Mouse (Mus musculus) hindbrain, embryonic 11.5 days (tissue): Measurements from ENCODE around the gene Srsf3. TPM values are rescaled to one million over a fixed set of nuclear protein-coding genes. Genes with fewer than 3 reads are reported as not detected.

Source experiments
- ATAC-seq: fragments of 200-750 bp; cut with Nextera tagmentation; 2 replicates; pipeline ENCODE4 v1.8.0; 2017; ENCODE audit warnings: mild to moderate bottlenecking, moderate TSS enrichment, moderate library complexity; ENCODE audit not compliant: low FRiP score
- DNase-seq: peaks from one replicate; pipeline ENCODE4 v3.0.0-alpha.2; 2015; ENCODE audit warnings: low spot score
- H3K27ac ChIP-seq: fragments of 300-500 bp; sonication (generic); 2 replicates; pipeline ENCODE4 v1.5.1; 2014; ENCODE audit warnings: mild to moderate bottlenecking, low read depth, low read length
- H3K27me3 ChIP-seq: fragments of 300-500 bp; sonication (generic); 2 replicates; pipeline ENCODE4 v1.6.1; 2014; ENCODE audit warnings: mild to moderate bottlenecking, low read length, moderate library complexity, mixed read lengths; ENCODE audit not compliant: control insufficient read depth, insufficient read depth
- H3K36me3 ChIP-seq: fragments of 300-500 bp; sonication (generic); 2 replicates; pipeline ENCODE4 v1.6.1; 2014; ENCODE audit warnings: mild to moderate bottlenecking, low read length, moderate library complexity, mixed read lengths; ENCODE audit not compliant: control insufficient read depth, insufficient read depth
- H3K4me1 ChIP-seq: fragments of 300-500 bp; sonication (generic); replicated peaks from 2 replicates; pipeline ENCODE4 v1.6.1; 2014; ENCODE audit warnings: low read length, mixed read lengths; ENCODE audit not compliant: control insufficient read depth, insufficient read depth
- H3K4me2 ChIP-seq: fragments of 300-500 bp; sonication (generic); replicated peaks from 2 replicates; pipeline ENCODE4 v1.6.1; 2014; ENCODE audit warnings: mild to moderate bottlenecking, low read depth, low read length
- H3K4me3 ChIP-seq: fragments of 300-500 bp; sonication (generic); 2 replicates; pipeline ENCODE4 v1.5.1; 2014; ENCODE audit warnings: low read depth, low read length
- H3K9ac ChIP-seq: fragments of 300-500 bp; sonication (generic); 2 replicates; pipeline ENCODE4 v1.6.1; 2014; ENCODE audit warnings: low read depth, low read length
- H3K9me3 ChIP-seq: fragments of 300-500 bp; sonication (generic); 2 replicates; pipeline ENCODE4 v1.6.1; 2016; ENCODE audit warnings: low read length; ENCODE audit not compliant: control insufficient read depth
- WGBS: fragments of 180-500 bp; shearing (Covaris S2); extraction: QIAGEN DNeasy Blood & Tissue Kit; methylation state at CpG from one replicate; pipeline ENCODE4 v1.1.7; 2014; 5-methylcytosine and 5-hydroxymethylcytosine counted together
- polyA plus RNA-seq: library from polyadenylated mRNA; unstranded; fragments of >200 nt; fragmentation: Nextera tagmentation; extraction: Ambion mirVana; gene quantifications from 2 replicates; pipeline ENCODE4 v1.2.1, GENCODE M21; 2014

The Srsf3 gene
- polyA plus RNA-seq, 1 experiment from 2014 or later = 854 TPM

GRCm38 (mm10) chr17:29045741-29046530, 13.5 kb downstream of the Srsf3 start:
- 84% methylated on average over 12 of the region's 12 CpGs for WGBS
- H3K27ac ChIP-seq = no peak overlapping the region
- no peaks in the 10 kb centered on the region for H3K27me3 ChIP-seq
- H3K9me3 ChIP-seq = no peaks in the 10 kb centered on the region
- no peaks in the 10 kb centered on the region for H3K4me1 ChIP-seq
- no peak overlapping the region for H3K4me2 ChIP-seq
- no peak for DNase-seq
- peaks cover 14% of the 10 kb centered on the region for H3K36me3 ChIP-seq
- H3K9ac ChIP-seq = no peak overlapping the region
- no peak for ATAC-seq
- no peak overlapping the region for H3K4me3 ChIP-seq

GRCm38 (mm10) chr17:29046863-29047262, 14.4 kb downstream of the Srsf3 start:
- H3K4me3 ChIP-seq = no peak overlapping the region
- no peaks in the 10 kb centered on the region for H3K27me3 ChIP-seq
- H3K9me3 ChIP-seq = no peaks in the 10 kb centered on the region
- H3K4me1 ChIP-seq = no peaks in the 10 kb centered on the region
- H3K9ac ChIP-seq = no peak overlapping the region
- H3K27ac ChIP-seq = no peak overlapping the region
- ATAC-seq = no peak
- WGBS = 93% methylated on average over 3 of the region's 3 CpGs
- peaks cover 13% of the 10 kb centered on the region for H3K36me3 ChIP-seq
- H3K4me2 ChIP-seq = no peak overlapping the region
- DNase-seq = no peak

- Histone ChIP-seq H3K4me1 (no peaks in the 10 kb centered on the region), H3K36me3 (peaks cover 13% of the 10 kb centered on the region), H3K4me3 (no peak overlapping the region), H3K9ac (no peak overlapping the region), H3K4me2 (no peak overlapping the region), H3K27me3 (no peaks in the 10 kb centered on the region), H3K27ac (no peak overlapping the region), H3K9me3 (no peaks in the 10 kb centered on the region)
- ATAC-seq (no peak), DNase-seq (no peak)
- WGBS = 61% methylated on average over 3 of the region's 3 CpGs
These were observed 15.5 kb downstream of the Srsf3 start for GRCm38 (mm10) chr17:29047697-29048514.

GRCm38 (mm10) chr17:29048748-29049507, 16.5 kb downstream of the Srsf3 start:
- no peaks in the 10 kb centered on the region for H3K4me1 ChIP-seq
- H3K9me3 ChIP-seq = no peaks in the 10 kb centered on the region
- no peak overlapping the region for H3K4me2 ChIP-seq
- no peak overlapping the region for H3K9ac ChIP-seq
- peaks cover 9% of the 10 kb centered on the region for H3K36me3 ChIP-seq
- H3K4me3 ChIP-seq = no peak overlapping the region
- peak; percentile 55; the same call in 1 of the 2 replicates for ATAC-seq
- peak; percentile 87 for DNase-seq
- no peaks in the 10 kb centered on the region for H3K27me3 ChIP-seq
- H3K27ac ChIP-seq = no peak overlapping the region
- WGBS = 27% methylated on average over 13 of the region's 13 CpGs

GRCm38 (mm10) chr17:29049508-29049889, 17.1 kb downstream of the Srsf3 start:
- H3K4me1 ChIP-seq = no peaks in the 10 kb centered on the region
- no peak overlapping the region for H3K9ac ChIP-seq
- no peak overlapping the region for H3K4me3 ChIP-seq
- no peak overlapping the region for H3K27ac ChIP-seq
- no peaks in the 10 kb centered on the region for H3K27me3 ChIP-seq
- no peak overlapping the region for H3K4me2 ChIP-seq
- ATAC-seq = no peak
- 80% methylated on average over 5 of the region's 5 CpGs for WGBS
- DNase-seq = no peak
- H3K36me3 ChIP-seq = peaks cover 4% of the 10 kb centered on the region
- no peaks in the 10 kb centered on the region for H3K9me3 ChIP-seq

GRCm38 (mm10) chr17:29049923-29050322, 17.5 kb downstream of the Srsf3 start:
- H3K9ac ChIP-seq = no peak overlapping the region
- no peak overlapping the region for H3K4me3 ChIP-seq
- H3K27me3 ChIP-seq = no peaks in the 10 kb centered on the region
- no peak overlapping the region for H3K4me2 ChIP-seq
- no peaks in the 10 kb centered on the region for H3K4me1 ChIP-seq
- ATAC-seq = no peak
- no peak for DNase-seq
- 0 out of 2 replicates have a peak, but pooled peaks cover 3% of the 10 kb centered on the region for H3K36me3 ChIP-seq
- 91% methylated on average over 7 of the region's 7 CpGs for WGBS
- no peak overlapping the region for H3K27ac ChIP-seq
- H3K9me3 ChIP-seq = no peaks in the 10 kb centered on the region

GRCm38 (mm10) chr17:29050791-29051190, 18.4 kb downstream of the Srsf3 start:
- H3K36me3 ChIP-seq = 0 out of 2 replicates have a peak, but pooled peaks cover 3% of the 10 kb centered on the region
- DNase-seq = no peak
- H3K4me2 ChIP-seq = no peak overlapping the region
- H3K27ac ChIP-seq = no peak overlapping the region
- no peaks in the 10 kb centered on the region for H3K4me1 ChIP-seq
- no peaks in the 10 kb centered on the region for H3K9me3 ChIP-seq
- 62% methylated on average over 14 of the region's 14 CpGs for WGBS
- H3K4me3 ChIP-seq = no peak overlapping the region
- no peaks in the 10 kb centered on the region for H3K27me3 ChIP-seq
- no peak for ATAC-seq
- H3K9ac ChIP-seq = no peak overlapping the region

GRCm38 (mm10) chr17:29053067-29053466, 20.6 kb downstream of the Srsf3 start:
- DNase-seq (no peak), ATAC-seq (no peak)
- no peak overlapping the region; the same call in 1 of the 2 replicates for H3K27ac ChIP-seq
- H3K4me3 ChIP-seq = no peak overlapping the region
- peaks cover 5% of the 10 kb centered on the region for H3K4me1 ChIP-seq
- H3K9me3 ChIP-seq = no peaks in the 10 kb centered on the region
- H3K36me3 ChIP-seq = no peaks in the 10 kb centered on the region
- no peaks in the 10 kb centered on the region for H3K27me3 ChIP-seq
- no peak overlapping the region for H3K9ac ChIP-seq
- 85% methylated on average over 6 of the region's 6 CpGs for WGBS
- H3K4me2 ChIP-seq = no peak overlapping the region
